Mouse (Mus musculus): ENCODE measurements at regions not wholly inside any gene's neighbourhood (a gene's known extent, or its start where the extent isn't known, plus 50 kb on each side); places are given as distances from the start of the nearest gene placed in this dataset.
A peak's percentile ranks its signal among the peaks of the same experiment; 100 is the strongest.

DNA sequence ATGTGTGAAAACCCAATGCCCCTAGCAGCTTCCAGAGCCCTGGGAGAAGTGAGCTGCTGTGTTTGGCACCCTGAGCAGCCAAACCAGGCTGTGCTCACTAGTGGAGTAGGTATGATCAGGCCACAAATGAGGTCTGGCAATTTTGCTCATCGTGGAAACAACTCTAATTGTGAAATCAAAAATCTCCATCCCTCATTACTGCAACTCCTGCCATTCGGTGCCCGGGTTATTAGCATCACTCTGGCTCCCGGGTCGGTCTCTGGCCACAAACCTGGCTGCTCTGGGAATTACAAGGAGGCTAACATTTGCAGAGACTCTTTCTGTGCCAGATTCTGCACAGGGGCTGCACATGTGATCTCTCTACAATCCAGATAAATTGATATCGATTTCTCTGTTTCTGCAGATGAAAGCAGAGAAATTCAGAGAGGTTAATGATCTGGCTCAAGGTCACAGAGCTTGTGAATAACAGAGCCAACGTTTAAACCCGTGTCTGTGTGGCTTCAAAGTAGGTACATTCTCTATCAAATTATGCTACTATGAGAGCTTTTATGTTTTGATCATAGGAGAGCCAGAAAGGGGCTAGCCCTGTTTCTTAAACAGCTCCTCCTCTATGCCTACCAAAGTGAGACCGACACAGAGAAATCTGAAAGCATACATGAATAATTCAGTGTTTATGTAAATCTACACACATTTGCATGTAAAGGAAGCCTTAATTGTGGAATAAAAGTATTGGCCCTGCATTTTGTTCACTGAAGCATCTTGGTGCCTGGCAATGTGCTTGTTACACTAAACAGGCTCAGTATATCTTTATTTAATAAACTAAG, 398.7 kb upstream of the Igfbp7 start:
- Histone ChIP-seq H3K36me3 (ENCODE audit: poor library complexity, severe bottlenecking) (no peaks in the 10 kb centered on the region), H3K9me3 (replicated peaks) (no peaks in the 10 kb centered on the region), H3K9ac (no peak overlapping the region), H3K4me3 (no peak overlapping the region), H3K27ac (peak overlapping the region; percentile 78), H3K4me1 (peaks cover 25% of the 10 kb centered on the region), H3K27me3 (peaks cover 6% of the 10 kb centered on the region), H3K4me2 (peak overlapping the region; percentile 39)
- ATAC-seq, result peak; percentile 81
- 20% methylated on average over 9 of the region's 9 CpGs for WGBS

DNA sequence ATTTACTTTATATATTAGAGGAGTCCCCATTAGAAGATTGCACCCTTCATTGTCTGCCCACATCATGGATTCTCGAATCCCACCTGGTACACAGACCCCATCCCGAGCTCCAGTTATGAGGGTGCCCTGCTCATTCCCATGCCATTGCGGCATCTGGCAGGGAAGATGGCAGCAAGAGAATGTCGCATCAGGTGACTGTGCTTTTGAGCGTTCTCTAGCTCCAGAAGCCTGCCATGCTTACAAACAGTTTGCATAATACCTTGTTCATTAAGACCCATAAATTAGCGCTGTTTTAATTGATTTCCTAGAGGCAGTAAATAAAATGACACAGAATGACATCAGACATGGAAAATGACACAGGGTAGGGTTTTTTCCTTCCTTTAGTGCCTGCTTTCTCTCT, 398.0 kb upstream of the Igfbp7 start:
- Histone ChIP-seq H3K9me3 (replicated peaks) (no peaks in the 10 kb centered on the region), H3K4me2 (no peak overlapping the region), H3K4me1 (peaks cover 25% of the 10 kb centered on the region), H3K36me3 (ENCODE audit: poor library complexity, severe bottlenecking) (no peaks in the 10 kb centered on the region), H3K27ac (peak overlapping the region; percentile 78; the same call in 1 of the 2 replicates), H3K9ac (no peak overlapping the region), H3K27me3 (peaks cover 6% of the 10 kb centered on the region), H3K4me3 (no peak overlapping the region)
- ATAC-seq, result peak; percentile 68
- 48% methylated on average over 6 of the region's 6 CpGs for WGBS

DNA sequence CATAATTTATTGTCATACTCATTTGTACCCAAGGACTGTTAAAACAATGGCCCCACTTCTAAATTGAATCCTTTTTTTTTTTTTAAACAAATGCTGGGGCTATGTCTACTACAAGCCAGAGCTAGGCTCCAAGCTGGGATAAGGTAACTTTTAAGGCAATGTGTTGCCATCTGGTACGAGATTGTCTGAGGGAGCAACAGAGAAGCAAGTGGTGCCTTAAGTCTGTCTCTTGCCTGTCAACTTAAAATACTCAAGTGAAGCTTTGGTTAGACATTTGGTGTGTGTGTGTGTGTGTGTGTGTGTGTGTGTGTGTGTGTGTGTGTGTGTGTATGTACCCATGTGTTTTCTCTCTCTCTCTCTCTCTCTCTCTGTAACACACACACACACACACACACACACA, 397.5 kb upstream of the Igfbp7 start:
- 74% methylated on average over 1 of the region's 1 CpGs for WGBS
- H3K4me3 ChIP-seq, result no peak overlapping the region
- no peak overlapping the region for H3K4me2 ChIP-seq
- no peak for ATAC-seq
- H3K36me3 ChIP-seq (ENCODE audit: poor library complexity, severe bottlenecking), result no peaks in the 10 kb centered on the region
- peaks cover 6% of the 10 kb centered on the region for H3K27me3 ChIP-seq
- H3K9me3 ChIP-seq (replicated peaks), result no peaks in the 10 kb centered on the region
- H3K4me1 ChIP-seq, result peaks cover 25% of the 10 kb centered on the region
- no peak overlapping the region for H3K9ac ChIP-seq
- H3K27ac ChIP-seq, result no peak overlapping the region

DNA sequence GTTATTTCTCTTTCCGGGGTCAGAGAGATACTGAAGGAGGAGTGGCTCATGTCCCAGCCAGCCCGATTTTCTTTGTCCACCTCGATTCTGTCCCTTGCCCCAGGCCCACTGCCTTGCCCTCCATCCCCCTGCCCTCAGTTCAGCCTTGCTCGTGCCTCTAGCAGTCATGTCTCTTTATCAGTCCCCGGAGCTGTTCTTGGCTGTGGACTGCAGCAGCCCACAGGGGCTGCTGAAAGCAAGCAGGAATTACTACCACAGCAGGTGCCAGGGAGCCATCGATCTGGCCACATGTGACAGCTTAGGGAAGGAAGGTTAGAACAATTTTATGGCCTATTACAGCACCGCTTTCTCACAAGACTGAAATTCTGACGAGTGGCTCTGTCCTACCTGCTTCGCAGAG, 396.3 kb upstream of the Igfbp7 start:
- Histone ChIP-seq H3K36me3 (ENCODE audit: poor library complexity, severe bottlenecking) (no peaks in the 10 kb centered on the region), H3K4me3 (no peak overlapping the region), H3K9ac (no peak overlapping the region), H3K27ac (peak overlapping the region; percentile 36; the same call in 1 of the 2 replicates), H3K4me2 (no peak overlapping the region), H3K4me1 (peaks cover 22% of the 10 kb centered on the region), H3K27me3 (peaks cover 6% of the 10 kb centered on the region), H3K9me3 (replicated peaks) (no peaks in the 10 kb centered on the region)
- no peak for ATAC-seq
- 64% methylated on average over 9 of the region's 9 CpGs for WGBS

DNA sequence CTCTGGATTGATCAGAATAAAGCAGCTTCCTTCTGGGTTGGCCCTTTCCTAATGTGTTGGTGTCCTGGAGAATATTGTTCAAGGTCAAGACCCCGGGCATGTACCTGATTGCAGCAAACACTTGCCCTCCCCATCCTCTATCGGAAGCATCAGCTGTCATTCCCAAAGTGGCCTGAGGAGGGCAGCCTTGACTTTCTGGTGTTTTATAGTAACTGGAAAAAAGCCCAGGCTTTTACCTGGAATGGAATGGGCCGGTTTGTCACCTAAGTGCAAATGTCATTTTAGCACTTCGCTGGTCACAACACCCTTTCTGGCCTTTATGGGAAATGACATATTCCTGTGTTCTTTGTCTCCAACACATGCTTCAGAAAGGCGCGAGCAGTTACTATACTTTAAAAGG, 395.7 kb upstream of the Igfbp7 start:
- peaks cover 21% of the 10 kb centered on the region for H3K4me1 ChIP-seq
- no peaks in the 10 kb centered on the region for H3K36me3 ChIP-seq (ENCODE audit: poor library complexity, severe bottlenecking)
- H3K27ac ChIP-seq, result no peak overlapping the region
- H3K9ac ChIP-seq, result no peak overlapping the region
- WGBS, result 58% methylated on average over 6 of the region's 6 CpGs
- no peak for ATAC-seq
- no peak overlapping the region for H3K4me2 ChIP-seq
- peaks cover 6% of the 10 kb centered on the region for H3K27me3 ChIP-seq
- H3K9me3 ChIP-seq (replicated peaks), result no peaks in the 10 kb centered on the region
- no peak overlapping the region for H3K4me3 ChIP-seq

DNA sequence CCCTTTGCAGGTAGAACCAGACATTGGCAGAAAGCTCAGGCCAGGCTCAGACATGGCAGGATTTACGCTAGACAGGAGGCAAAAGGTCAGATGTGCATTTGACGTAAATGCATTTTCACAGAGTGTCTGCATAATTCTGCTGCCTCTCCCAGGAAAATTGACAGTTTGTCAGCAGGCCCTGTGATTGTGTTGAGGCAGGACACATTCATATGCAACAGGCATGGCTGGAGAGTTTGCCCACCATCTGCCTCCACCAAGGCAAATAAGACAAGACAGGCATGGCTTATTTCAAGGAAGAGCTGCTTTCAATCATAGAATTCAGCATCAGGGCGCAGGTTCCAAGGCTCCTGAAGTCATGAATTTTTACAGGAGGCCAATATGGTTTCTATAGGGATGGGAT, 389.1 kb upstream of the Igfbp7 start:
- ATAC-seq, result no peak
- Histone ChIP-seq H3K4me1 (no peaks in the 10 kb centered on the region), H3K9ac (no peak overlapping the region), H3K9me3 (replicated peaks) (no peaks in the 10 kb centered on the region), H3K27me3 (no peaks in the 10 kb centered on the region), H3K27ac (no peak overlapping the region), H3K36me3 (ENCODE audit: poor library complexity, severe bottlenecking) (no peaks in the 10 kb centered on the region), H3K4me2 (no peak overlapping the region), H3K4me3 (no peak overlapping the region)
- 84% methylated on average over 3 of the region's 3 CpGs for WGBS

DNA sequence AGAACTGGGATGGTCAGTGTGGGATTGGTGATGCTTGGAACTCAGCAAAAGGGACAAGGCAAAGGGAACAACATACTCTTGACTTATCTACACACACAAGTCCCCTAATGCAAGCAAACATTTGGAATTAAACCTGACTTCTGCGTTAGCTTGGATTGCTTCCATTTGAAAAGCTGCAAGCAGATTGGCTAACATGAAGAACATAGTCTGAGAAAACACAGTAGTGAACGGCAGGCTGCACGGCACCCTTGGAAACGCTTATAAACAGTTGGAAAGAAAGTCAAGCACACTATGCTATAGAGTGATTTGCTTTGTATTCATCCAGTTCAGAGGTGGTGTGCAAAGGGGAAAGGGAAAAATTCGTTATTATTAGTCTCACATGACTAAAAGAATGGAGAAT, 387.9 kb upstream of the Igfbp7 start:
- Histone ChIP-seq H3K27ac (no peak overlapping the region), H3K27me3 (no peaks in the 10 kb centered on the region), H3K4me1 (no peaks in the 10 kb centered on the region), H3K4me2 (no peak overlapping the region), H3K36me3 (ENCODE audit: poor library complexity, severe bottlenecking) (no peaks in the 10 kb centered on the region), H3K4me3 (no peak overlapping the region), H3K9me3 (replicated peaks) (no peaks in the 10 kb centered on the region), H3K9ac (no peak overlapping the region)
- 70% methylated on average over 5 of the region's 5 CpGs for WGBS
- ATAC-seq, result no peak

DNA sequence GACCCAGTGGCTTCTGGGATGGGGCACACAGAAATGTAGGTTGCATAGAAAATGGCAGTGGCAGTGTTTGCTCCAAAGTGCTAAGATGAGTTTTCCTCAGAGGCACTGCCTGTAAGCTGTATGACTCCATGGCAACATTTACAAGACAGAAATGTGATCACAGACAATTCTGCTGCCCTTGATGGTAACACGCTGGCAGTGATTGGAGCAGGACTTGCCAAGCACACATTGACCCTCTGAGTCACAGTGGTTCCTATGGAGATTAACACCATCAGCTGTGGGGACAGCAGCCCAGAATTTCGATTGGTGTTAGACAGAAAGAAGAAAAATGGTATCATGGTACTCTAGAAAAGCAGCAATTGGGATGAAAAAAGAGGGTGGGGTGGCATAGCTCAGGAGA, 376.1 kb upstream of the Igfbp7 start:
- ATAC-seq, result no peak
- no peaks in the 10 kb centered on the region for H3K36me3 ChIP-seq (ENCODE audit: poor library complexity, severe bottlenecking)
- WGBS, result 70% methylated on average over 2 of the region's 2 CpGs
- no peak overlapping the region for H3K27ac ChIP-seq
- no peak overlapping the region for H3K4me2 ChIP-seq
- no peak overlapping the region for H3K4me3 ChIP-seq
- no peaks in the 10 kb centered on the region for H3K27me3 ChIP-seq
- no peaks in the 10 kb centered on the region for H3K4me1 ChIP-seq
- no peaks in the 10 kb centered on the region for H3K9me3 ChIP-seq (replicated peaks)
- no peak overlapping the region for H3K9ac ChIP-seq

DNA sequence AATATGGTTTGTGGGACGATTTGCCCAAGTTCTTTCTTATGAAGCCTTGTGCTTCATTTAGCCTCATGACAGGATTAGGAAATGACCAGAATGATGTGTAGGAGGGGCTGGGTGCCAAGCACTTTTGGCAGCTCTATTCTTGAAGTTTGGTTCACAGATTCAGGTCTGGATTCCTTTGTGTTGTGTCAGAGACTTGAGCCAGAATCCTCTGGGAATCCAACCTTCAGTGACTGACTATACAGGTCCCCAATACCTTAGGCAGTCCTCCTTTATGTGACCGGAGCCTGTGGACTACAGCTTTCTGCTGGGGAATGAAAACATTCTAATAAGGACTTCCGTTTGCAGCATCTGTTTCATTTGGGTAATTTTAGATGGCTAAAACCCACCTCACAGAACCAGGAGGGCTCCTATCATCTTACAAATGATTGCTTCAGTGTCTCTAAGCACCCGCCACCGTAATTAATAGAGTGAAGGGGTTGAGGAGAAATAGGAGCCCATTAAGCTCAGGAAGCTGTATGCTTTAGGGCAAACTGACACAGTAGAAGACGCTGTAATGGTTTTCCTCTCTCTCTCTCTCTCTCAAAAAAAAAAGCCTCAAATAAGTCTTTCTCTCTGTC, 354.7 kb upstream of the Igfbp7 start:
- ATAC-seq, result no peak
- no peak overlapping the region for H3K9ac ChIP-seq
- no peaks in the 10 kb centered on the region for H3K27me3 ChIP-seq
- 56% methylated on average over 6 of the region's 6 CpGs for WGBS
- no peak overlapping the region for H3K4me3 ChIP-seq
- no peaks in the 10 kb centered on the region for H3K36me3 ChIP-seq (ENCODE audit: poor library complexity, severe bottlenecking)
- no peak overlapping the region for H3K27ac ChIP-seq
- no peak overlapping the region for H3K4me2 ChIP-seq
- peaks cover 3% of the 10 kb centered on the region; the same call in 1 of the 2 replicates for H3K9me3 ChIP-seq (replicated peaks)
- 0 out of 2 replicates have a peak, but pooled peaks cover 3% of the 10 kb centered on the region for H3K4me1 ChIP-seq

DNA sequence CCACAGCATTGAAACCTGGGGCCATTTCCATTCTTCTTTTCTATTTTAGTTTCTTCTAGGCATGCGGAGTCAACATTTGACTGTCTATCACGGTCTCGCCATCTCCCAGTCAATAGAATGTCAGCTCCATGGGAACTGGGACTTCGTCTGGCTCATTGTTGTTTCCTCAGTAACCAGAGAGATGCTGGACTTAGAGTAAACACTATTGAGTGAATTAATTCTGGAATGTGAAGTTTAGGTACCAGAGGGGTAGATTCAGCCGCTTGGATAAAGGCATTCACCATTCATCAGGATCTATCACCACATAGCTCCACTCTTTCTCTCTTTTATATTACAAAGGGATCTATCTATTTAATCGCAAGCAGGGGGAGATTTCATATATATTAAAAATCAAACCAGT, 354.2 kb upstream of the Igfbp7 start:
- 75% methylated on average over 6 of the region's 6 CpGs for WGBS
- Histone ChIP-seq H3K27me3 (no peaks in the 10 kb centered on the region), H3K36me3 (ENCODE audit: poor library complexity, severe bottlenecking) (no peaks in the 10 kb centered on the region), H3K4me2 (no peak overlapping the region), H3K4me3 (no peak overlapping the region), H3K4me1 (0 out of 2 replicates have a peak, but pooled peaks cover 3% of the 10 kb centered on the region), H3K9ac (no peak overlapping the region), H3K27ac (no peak overlapping the region), H3K9me3 (replicated peaks) (peaks cover 3% of the 10 kb centered on the region; the same call in 1 of the 2 replicates)
- ATAC-seq, result 0 out of 2 replicates have a peak, but pooled peaks have one; percentile 27

DNA sequence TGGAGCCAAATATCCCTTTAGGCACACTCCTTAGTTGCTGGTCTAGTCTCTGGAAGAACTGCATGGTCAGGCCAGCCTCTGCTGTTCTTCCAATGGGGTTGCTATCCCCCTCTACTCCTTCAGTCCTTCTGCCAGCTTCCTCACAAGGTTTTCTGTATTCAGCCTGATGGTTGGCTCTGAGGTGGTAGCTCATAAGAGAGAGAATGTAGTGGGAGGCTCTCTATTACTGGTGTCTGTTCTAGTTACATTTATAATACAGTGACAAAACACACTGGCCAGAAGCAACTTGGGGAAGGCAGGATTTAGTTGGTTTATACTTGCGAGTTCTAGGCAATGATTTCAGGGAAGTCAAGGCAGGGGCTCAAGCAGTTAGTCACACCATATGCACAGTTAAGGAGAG, 341.1 kb upstream of the Igfbp7 start:
- H3K4me2 ChIP-seq, result no peak overlapping the region
- H3K4me1 ChIP-seq, result peaks cover 3% of the 10 kb centered on the region; the same call in 1 of the 2 replicates
- H3K4me3 ChIP-seq, result no peak overlapping the region
- H3K9ac ChIP-seq, result no peak overlapping the region
- no peak for ATAC-seq
- no peak overlapping the region for H3K27ac ChIP-seq
- H3K27me3 ChIP-seq, result no peaks in the 10 kb centered on the region
- H3K36me3 ChIP-seq (ENCODE audit: poor library complexity, severe bottlenecking), result no peaks in the 10 kb centered on the region
- no peaks in the 10 kb centered on the region for H3K9me3 ChIP-seq (replicated peaks)
- 94% methylated on average over 1 of the region's 1 CpGs for WGBS

DNA sequence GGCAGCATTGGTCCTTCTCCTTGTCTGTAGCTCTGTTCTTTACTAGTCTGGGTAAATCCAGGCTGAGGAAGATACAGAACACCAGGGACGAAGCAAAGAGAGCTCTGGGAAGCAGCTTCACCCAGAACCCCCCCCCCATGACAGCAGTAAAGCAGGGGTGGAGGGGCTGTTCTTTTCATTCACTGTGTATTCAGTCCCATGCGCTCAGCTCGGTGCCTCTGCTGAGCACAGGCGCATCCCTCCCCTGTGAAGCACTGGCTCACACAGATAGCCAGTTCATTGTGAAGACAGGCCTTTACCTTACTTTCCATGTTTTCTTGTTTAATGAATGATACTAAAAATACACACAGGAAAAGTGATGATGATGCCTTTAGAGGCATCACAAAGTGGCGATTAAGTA, 338.8 kb upstream of the Igfbp7 start:
- Histone ChIP-seq H3K4me3 (no peak overlapping the region), H3K4me2 (no peak overlapping the region), H3K36me3 (ENCODE audit: poor library complexity, severe bottlenecking) (no peaks in the 10 kb centered on the region), H3K4me1 (peaks cover 3% of the 10 kb centered on the region; the same call in 1 of the 2 replicates), H3K27ac (no peak overlapping the region), H3K27me3 (no peaks in the 10 kb centered on the region), H3K9ac (no peak overlapping the region), H3K9me3 (replicated peaks) (no peaks in the 10 kb centered on the region)
- WGBS, result 59% methylated on average over 5 of the region's 5 CpGs
- ATAC-seq, result no peak
